Mouse (Mus musculus) kidney, adult 18-20 months (tissue): ENCODE data around the gene Srsf9.
"Not testable (repeated sequence)": the region's sequence is repeated elsewhere in the genome, so short reads cannot be mapped to it uniquely, and the experiment has no call there.

Source experiments
- DNase-seq: peaks from one replicate; pipeline ENCODE4 v3.0.0; 2021

Srsf9 gene

GRCm38 (mm10) chr5:115326875-115327609 is at the start of gene Srsf9:
TSS of gene Srsf9 (plus strand) at chr5:115327177.
- DNase-seq: peak; percentile 97

- DNase-seq: no peak
These were observed 48.9 kb upstream of the Srsf9 start for GRCm38 (mm10) chr5:115278053-115278452.

GRCm38 (mm10) chr5:115278785-115279184 is 48.2 kb upstream of the Srsf9 start:
- no peak for DNase-seq

GRCm38 (mm10) chr5:115279226-115280049 is 47.5 kb upstream of the Srsf9 start, which contains the start of gene Coq5:
TSS of gene Coq5 (plus strand) at chr5:115279666.
- peak; percentile 92 for DNase-seq

GRCm38 (mm10) chr5:115280050-115280687 is 46.8 kb upstream of the Srsf9 start:
- no peak for DNase-seq

- no peak for DNase-seq
These were observed 42.2 kb upstream of the Srsf9 start for GRCm38 (mm10) chr5:115284735-115285134.

GRCm38 (mm10) chr5:115294173-115294572 is 32.8 kb upstream of the Srsf9 start:
- no peak for DNase-seq

GRCm38 (mm10) chr5:115296347-115296746 is 30.6 kb upstream of the Srsf9 start:
- DNase-seq: no peak

- peak; percentile 72 for DNase-seq
These were observed 26.8 kb upstream of the Srsf9 start for GRCm38 (mm10) chr5:115300035-115300744.

GRCm38 (mm10) chr5:115300792-115301614 is 26.0 kb upstream of the Srsf9 start, which contains the start of gene Dynll1:
TSS of gene Dynll1 (minus strand) at chr5:115300999.
- peak; percentile 100 for DNase-seq

GRCm38 (mm10) chr5:115301615-115302014 is 25.4 kb upstream of the Srsf9 start:
- DNase-seq: peak; percentile 17

- not testable (repeated sequence) for DNase-seq
These were observed 24.8 kb upstream of the Srsf9 start for GRCm38 (mm10) chr5:115302190-115302589.

- no peak for DNase-seq
These were observed 14.6 kb upstream of the Srsf9 start for GRCm38 (mm10) chr5:115312354-115312753.

GRCm38 (mm10) chr5:115312816-115313667 is 13.9 kb upstream of the Srsf9 start:
- no peak for DNase-seq

GRCm38 (mm10) chr5:115313668-115313943 is 13.4 kb upstream of the Srsf9 start:
- DNase-seq: no peak

GRCm38 (mm10) chr5:115316968-115317644 is 9.9 kb upstream of the Srsf9 start:
- no peak for DNase-seq

- no peak for DNase-seq
These were observed 9.2 kb upstream of the Srsf9 start for GRCm38 (mm10) chr5:115317645-115318328.

- DNase-seq: peak; percentile 63
These were observed 7.7 kb upstream of the Srsf9 start for GRCm38 (mm10) chr5:115319004-115319940.
